Mouse (Mus musculus): Measurements from ENCODE around the gene Mchr1.

The Mchr1 gene

DNA sequence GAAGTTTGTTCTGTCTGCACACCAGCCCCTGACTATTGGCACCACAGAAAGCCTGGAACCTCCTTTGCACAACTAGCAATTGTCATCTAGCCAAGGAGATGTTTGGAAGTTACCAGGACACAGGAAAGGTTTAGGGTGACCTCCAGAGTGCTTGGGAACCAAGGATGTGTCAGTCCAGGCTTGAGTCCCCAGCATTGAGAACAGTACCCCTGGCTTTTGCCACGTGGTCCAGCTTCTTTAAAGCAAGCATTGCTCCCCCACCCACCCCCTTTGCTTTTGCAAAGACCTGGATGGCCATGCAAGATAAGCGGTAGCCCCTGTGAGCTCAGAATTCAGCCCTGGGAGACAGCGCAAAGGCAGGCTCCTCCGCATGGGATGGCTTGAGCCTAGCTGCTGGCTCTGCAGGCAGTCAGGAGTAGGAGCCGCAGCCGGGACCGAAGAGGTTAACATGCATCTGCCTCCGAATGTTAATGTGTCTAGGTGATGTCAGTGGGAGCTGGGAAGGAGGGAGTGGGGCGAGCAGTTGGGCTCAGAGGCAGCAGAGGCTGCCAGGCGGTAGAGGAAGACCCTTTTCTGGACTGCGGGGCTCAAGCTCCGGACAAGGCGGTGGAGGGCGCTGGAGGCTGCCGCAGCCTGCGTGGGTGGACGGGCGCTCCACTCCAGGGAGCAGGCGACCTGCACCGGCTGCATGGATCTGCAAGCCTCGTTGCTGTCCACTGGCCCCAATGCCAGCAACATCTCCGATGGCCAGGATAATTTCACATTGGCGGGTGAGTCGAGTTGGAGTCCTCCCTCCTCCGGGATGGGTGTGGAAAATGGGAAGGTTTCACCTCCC, at the start of gene Mchr1:
Gene Mchr1 (plus strand): TSS at position 414 of the 835 bp plus-strand sequence.
- peak; percentile 43 for DNase-seq

GRCm38 (mm10) chr15:81189061-81189460, 46.2 kb upstream of the Mchr1 start:
- no peak for DNase-seq

DNA sequence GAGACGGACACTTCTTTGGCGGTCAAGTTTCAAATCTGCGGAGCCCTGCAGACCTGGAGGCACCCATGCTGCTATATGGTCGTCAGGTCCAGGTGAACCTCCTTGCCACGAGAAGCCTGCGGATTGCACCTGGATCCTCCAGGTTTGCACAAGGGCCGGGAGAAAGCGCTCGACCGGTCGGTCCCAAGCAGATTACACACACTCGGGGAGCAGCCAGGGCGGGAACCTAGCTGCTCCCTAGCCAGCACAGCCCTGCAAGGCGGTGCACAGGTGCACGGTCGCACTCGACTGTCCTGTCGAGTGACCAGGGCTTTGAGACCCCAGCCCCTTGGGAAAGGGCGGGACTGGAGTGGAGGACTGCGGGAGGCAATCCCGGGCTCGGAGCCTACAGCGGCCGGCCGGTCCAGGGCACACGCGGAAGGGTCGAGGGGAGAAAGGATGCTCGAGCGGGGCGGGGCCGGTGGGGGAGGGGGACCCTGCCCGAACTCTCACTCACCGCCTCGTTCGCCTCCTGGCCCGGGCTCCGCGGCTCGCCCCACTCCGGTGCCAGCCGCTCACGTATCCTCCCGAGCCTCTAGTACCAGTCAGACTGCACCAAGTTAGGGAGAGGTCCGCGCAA, 45.2 kb upstream of the Mchr1 start:
- DNase-seq: no peak

DNA sequence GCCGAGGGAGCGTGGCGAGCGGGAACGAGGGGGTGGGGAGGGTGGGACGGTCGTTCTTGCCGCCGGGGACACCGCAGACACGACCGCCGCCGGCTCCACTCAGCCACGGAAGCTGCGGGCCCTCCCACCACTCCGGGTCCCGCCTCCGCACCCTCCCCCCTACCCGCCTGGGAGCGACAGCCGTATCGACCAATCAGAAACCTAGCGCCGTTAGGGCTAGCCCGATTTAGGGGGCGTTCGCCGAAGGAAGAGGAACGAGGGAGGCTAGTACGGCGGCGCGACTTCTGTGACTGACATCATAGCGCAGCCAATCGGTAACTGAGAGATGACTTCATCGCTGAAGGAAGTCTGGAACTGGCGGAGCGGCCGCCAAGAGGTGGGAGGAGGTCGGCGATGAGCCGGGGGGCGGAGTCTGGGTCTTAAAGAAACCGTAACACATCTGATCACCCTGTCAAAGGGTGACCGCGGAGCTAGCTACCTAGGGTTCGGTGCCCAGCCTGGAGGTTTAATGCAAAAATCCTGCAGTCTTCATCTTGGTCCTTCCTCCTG, 44.6 kb upstream of the Mchr1 start, which contains the start of gene Mrtfa:
Gene Mrtfa (minus strand): TSS at position 128 of the 549 bp plus-strand sequence.
- DNase-seq: peak; percentile 100

DNA sequence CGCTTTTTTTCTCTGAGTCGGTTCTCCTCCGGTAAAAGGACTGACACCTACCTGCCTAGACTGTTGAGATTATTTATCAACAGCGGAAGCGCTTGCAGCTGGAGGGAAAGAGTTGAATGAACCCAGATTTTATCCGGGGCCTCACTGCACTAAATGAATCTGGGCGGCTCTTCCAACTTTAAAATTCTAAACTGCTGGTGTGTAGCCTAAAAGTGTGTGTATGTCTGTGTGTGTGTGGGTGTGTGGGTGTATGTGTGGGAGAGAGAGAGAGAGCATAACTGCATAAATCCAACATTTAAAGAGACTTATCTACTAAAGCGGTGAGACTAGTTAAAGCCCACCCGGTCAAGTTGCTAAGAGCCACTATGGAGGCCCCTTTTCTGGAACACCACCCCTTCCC, 44.0 kb upstream of the Mchr1 start:
- DNase-seq: no peak

- DNase-seq: no peak
Measured at GRCm38 (mm10) chr15:81192316-81192715, 43.0 kb upstream of the Mchr1 start.

DNA sequence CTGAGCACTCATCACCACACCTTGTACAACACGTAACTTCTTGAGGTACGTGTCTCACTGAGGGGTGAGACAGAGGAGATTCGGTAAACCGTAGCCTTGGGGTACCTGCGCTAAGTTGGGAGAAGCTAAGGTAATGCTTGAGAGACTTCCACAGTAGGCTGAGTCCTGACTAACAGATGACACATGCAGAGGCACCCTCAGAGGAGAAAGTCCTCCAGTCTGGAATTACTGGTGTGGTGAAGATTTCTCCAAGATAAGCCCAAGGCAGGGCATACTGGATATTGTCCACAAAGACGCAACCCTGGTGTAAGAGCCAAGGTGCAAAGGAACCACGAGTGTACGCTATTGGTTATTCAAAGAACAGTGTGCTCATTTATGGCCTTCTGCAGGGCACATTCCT, 42.4 kb upstream of the Mchr1 start:
- DNase-seq: no peak

GRCm38 (mm10) chr15:81194791-81195190, 40.5 kb upstream of the Mchr1 start:
- DNase-seq: no peak

- DNase-seq: no peak
Measured at GRCm38 (mm10) chr15:81195447-81195846, 39.9 kb upstream of the Mchr1 start.

DNA sequence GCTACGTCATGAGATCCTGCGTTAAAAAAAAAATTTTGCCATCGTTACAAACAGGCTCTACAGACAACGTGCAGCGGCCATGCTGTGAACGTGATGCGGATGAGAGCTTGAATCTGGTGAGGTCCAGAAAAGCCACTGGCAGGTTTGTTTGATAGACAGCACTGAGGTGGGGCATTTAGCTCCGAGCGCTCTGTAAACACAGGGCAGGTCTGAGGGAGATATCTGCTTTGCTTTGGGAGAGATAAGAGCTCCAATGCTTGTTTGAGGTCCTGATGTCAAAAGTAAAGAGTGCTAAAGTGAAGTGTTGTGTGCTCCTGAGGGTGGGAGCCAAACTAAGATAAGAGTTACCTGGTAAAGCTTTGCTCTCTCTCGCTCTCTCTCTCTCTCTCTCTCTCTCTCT, 38.1 kb upstream of the Mchr1 start:
- no peak for DNase-seq

DNA sequence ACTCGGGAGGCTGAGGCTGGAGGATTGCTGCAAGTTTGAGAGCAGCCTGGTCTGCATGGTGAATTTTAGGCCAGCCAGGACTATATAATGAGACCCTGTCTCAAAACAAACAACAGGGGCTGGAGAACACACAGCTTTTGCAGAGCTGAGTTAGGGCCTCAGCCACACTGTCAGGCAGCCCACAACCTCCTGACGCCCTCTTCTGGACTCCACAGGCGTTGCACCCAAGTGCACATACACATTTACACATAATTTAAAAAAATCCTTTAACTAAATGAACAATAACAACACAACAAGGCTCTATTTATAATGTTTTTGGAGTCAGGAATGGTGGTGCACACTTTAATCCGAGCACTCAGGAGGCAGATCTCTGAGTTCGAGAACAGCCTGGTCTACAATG, 36.9 kb upstream of the Mchr1 start:
- no peak for DNase-seq

- peak; percentile 90 for DNase-seq
Measured at GRCm38 (mm10) chr15:81199372-81199959, 35.8 kb upstream of the Mchr1 start.

DNA sequence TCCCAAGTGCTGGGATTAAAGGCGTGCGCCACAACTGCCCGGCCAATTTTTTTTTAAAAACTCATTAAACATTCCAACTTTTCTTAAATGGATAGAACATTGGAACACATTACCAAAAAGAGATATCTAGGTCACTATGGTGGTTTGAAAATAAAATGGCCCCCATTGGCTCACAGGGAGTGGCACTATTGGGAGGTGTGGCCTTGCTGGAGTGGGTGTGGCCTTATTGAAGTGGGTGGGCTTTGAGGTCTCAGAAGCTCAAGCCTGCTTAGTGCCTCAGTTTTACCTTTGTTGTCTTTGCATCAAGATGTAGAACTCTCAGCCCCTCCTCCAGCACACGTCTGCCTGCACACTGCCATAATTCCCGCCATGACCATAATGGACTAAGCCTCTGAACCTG, 32.8 kb upstream of the Mchr1 start:
- no peak for DNase-seq

GRCm38 (mm10) chr15:81210496-81210895, 24.8 kb upstream of the Mchr1 start:
- DNase-seq: peak; percentile 27

DNA sequence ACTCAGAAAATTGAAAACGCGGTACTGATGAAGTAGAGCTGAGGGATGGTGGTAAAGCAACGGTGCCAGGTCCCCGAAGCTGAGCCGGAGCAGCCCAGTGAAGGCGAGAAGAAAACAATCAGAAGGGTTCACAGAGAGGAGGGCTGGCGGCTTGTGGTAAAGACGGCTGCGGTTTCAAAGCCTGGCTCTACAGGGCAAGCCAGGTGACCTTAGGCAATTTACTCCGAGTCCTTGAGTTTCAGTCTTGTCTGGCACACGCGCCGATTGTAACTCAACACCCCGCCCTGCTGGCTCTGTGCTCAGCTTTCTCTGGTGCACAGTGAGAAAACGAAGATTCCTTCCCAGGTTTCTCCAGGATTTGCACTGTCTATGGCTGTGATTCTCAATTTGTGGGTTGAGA, 22.3 kb upstream of the Mchr1 start:
- DNase-seq: peak; percentile 62

- DNase-seq: no peak
Measured at GRCm38 (mm10) chr15:81216906-81217653, 18.2 kb upstream of the Mchr1 start.

DNA sequence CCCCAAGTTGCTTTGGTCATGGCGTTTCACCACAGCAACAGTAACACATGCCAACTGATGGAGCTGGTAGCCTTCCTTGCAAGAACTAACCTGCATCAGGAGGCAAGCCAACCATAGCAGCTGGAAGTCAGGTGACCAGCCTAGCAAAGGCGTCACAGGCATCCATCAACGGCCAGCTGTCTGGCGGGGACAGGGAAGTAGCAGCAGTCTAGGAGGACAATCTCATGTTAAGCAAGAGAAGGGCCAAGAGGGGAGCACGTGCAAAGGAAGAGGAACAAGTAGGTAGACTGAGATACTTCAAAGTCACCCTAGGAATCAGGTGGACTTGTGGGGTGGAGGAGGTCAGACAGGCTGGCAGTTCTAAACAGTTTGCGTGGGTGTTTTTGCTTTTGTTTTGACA, 16.2 kb upstream of the Mchr1 start:
- no peak for DNase-seq

DNA sequence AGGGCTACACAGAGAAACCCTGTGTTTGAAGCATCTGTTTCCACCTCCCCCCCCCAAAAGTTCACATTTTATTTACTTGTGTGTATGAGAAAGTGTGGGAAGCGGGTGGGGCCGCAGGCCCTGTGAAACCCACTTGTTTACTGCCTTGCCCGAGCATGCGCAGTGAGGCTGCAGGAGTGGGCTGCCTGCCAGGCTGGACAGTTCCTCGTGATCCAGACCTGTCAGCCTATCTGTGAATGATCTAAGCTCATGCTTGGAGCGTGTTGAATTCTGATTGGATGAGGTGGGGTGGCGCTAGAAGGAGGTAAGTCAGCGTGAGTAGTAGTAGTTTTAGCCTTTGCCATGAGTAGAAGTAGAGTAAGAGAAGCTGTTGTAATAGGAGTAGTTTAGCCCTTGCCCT, 15.2 kb upstream of the Mchr1 start:
- peak; percentile 18 for DNase-seq

- DNase-seq: no peak
Measured at GRCm38 (mm10) chr15:81221446-81221845, 13.9 kb upstream of the Mchr1 start.

GRCm38 (mm10) chr15:81225016-81225415, 10.3 kb upstream of the Mchr1 start:
- no peak for DNase-seq

DNA sequence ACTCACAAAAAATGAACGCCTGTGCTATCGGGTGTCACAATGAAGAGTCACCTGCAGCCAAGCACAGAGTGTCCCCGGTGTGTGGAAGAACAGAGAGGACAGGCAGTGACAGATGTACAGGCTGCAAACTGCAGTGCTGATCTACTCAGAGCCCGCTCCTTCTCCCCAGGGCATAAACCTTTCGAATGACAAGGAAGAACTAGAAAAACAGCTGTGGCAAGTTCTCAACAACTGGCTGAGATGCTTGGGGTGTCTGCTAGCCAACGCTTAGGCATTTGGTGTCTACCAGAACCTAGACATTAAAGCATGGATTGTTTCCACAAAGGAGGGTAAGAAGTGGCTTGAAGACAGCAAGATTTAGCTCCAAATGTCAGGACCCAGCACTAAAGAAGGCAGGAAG, 9.6 kb upstream of the Mchr1 start:
- no peak for DNase-seq

GRCm38 (mm10) chr15:81226796-81227195, 8.5 kb upstream of the Mchr1 start:
- DNase-seq: no peak

GRCm38 (mm10) chr15:81227275-81227674, 8.0 kb upstream of the Mchr1 start:
- no peak for DNase-seq

All from lung, postnatal 36 days (tissue).